Mouse (Mus musculus) midbrain, embryonic 14.5 days (tissue): Measurements from ENCODE around the gene Tns1. TPM values are rescaled to one million over a fixed set of nuclear protein-coding genes. Genes with fewer than 3 reads are reported as not detected.

Experiments used
- ATAC-seq: fragments of 200-750 bp; cut with Nextera tagmentation; 2 replicates; pipeline ENCODE4 v1.8.0; 2017; ENCODE audit warnings: moderate number of reproducible peaks, moderate library complexity; ENCODE audit not compliant: low FRiP score, low TSS enrichment
- DNase-seq: peaks from one replicate; pipeline ENCODE4 v3.0.0-alpha.2; 2015
- H3K27ac ChIP-seq: fragments of 300-500 bp; sonication (generic); replicated peaks from 2 replicates; pipeline ENCODE4 v1.5.1; 2014; ENCODE audit warnings: mild to moderate bottlenecking, low read depth, low read length, moderate library complexity
- H3K27me3 ChIP-seq: fragments of 300-500 bp; sonication (generic); 2 replicates; pipeline ENCODE4 v1.6.1; 2014; ENCODE audit warnings: low read length, control low read depth, mixed read lengths; ENCODE audit not compliant: control insufficient read depth, insufficient read depth
- H3K36me3 ChIP-seq: fragments of 300-500 bp; sonication (generic); 2 replicates; pipeline ENCODE4 v1.6.1; 2014; ENCODE audit warnings: low read length, control low read depth; ENCODE audit not compliant: control insufficient read depth, insufficient read depth
- H3K4me1 ChIP-seq: fragments of 300-500 bp; sonication (generic); 2 replicates; pipeline ENCODE4 v1.6.1; 2014; ENCODE audit warnings: mild to moderate bottlenecking, antibody characterized with exemption, low read length, control low read depth; ENCODE audit not compliant: control insufficient read depth, insufficient read depth
- H3K4me2 ChIP-seq: fragments of 300-500 bp; sonication (generic); 2 replicates; pipeline ENCODE4 v1.6.1; 2014; ENCODE audit warnings: mild to moderate bottlenecking, low read length, moderate library complexity
- H3K4me3 ChIP-seq: fragments of 300-500 bp; sonication (generic); replicated peaks from 2 replicates; pipeline ENCODE4 v1.5.1; 2014; ENCODE audit warnings: low read depth, low read length
- H3K9ac ChIP-seq: fragments of 300-500 bp; sonication (generic); replicated peaks from 2 replicates; pipeline ENCODE4 v1.6.1; 2014; ENCODE audit warnings: mild to moderate bottlenecking, low read length, moderate library complexity
- H3K9me3 ChIP-seq: fragments of 300-500 bp; sonication (generic); 2 replicates; pipeline ENCODE4 v1.6.1; 2016; ENCODE audit warnings: low read length, control low read depth, mixed read lengths; ENCODE audit not compliant: control insufficient read depth
- WGBS: fragments of 180-500 bp; shearing (Covaris S2); extraction: QIAGEN DNeasy Blood & Tissue Kit; methylation state at CpG from one replicate; pipeline ENCODE4 v1.1.7; 2014; 5-methylcytosine and 5-hydroxymethylcytosine counted together
- polyA plus RNA-seq: library from polyadenylated mRNA; unstranded; fragments of >200 nt; fragmentation: Nextera tagmentation; extraction: Ambion mirVana; gene quantifications from 2 replicates; pipeline ENCODE4 v1.2.1, GENCODE M21; 2014

Tns1 gene
- polyA plus RNA-seq, 1 experiment from 2014 or later: 11.0 TPM

DNA sequence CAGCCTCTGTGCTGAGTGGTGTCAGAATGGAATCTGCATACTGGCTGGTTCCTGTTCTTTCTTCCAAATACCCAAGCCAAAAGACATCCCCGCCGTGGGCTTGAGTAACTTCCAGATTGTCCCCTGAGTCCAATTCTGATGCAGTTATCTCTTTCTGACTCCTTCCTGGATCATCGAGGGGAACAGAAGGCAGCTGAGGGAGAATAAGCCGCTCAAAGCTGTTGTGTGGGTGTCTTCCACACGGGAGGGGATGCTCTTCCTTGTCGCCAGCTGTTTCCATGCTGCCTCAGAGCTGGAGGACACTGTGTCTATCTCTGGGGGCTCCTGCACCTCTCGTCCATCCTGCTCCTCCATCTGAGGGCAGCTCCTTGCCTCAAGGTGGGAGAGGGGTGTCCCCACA lies 133.0 kb downstream of the Tns1 start:
- Histone ChIP-seq H3K4me1 (no peaks in the 10 kb centered on the region), H3K27ac (no peak overlapping the region), H3K4me3 (no peak overlapping the region), H3K36me3 (no peaks in the 10 kb centered on the region), H3K9me3 (no peaks in the 10 kb centered on the region), H3K4me2 (no peak overlapping the region), H3K27me3 (no peaks in the 10 kb centered on the region), H3K9ac (no peak overlapping the region)
- DNase-seq: no peak
- no peak for ATAC-seq
- WGBS: 75% methylated on average over 7 of the region's 7 CpGs

- ATAC-seq (no peak), DNase-seq (no peak)
- H3K9ac ChIP-seq: no peak overlapping the region
- H3K4me2 ChIP-seq: no peak overlapping the region
- no peak overlapping the region for H3K4me3 ChIP-seq
- H3K27ac ChIP-seq: no peak overlapping the region
- no peaks in the 10 kb centered on the region for H3K4me1 ChIP-seq
- WGBS: 90% methylated on average over 3 of the region's 3 CpGs
- no peaks in the 10 kb centered on the region for H3K9me3 ChIP-seq
- no peaks in the 10 kb centered on the region for H3K27me3 ChIP-seq
- no peaks in the 10 kb centered on the region for H3K36me3 ChIP-seq
These were observed 134.2 kb downstream of the Tns1 start for GRCm38 (mm10) chr1:73990024-73990423.

GRCm38 (mm10) chr1:73987705-73988201 lies 136.5 kb downstream of the Tns1 start:
- Histone ChIP-seq H3K9me3 (no peaks in the 10 kb centered on the region), H3K9ac (no peak overlapping the region), H3K4me2 (no peak overlapping the region), H3K27me3 (no peaks in the 10 kb centered on the region), H3K4me1 (no peaks in the 10 kb centered on the region), H3K4me3 (no peak overlapping the region), H3K36me3 (no peaks in the 10 kb centered on the region), H3K27ac (no peak overlapping the region)
- no peak for DNase-seq
- WGBS: 73% methylated on average over 8 of the region's 9 CpGs
- no peak for ATAC-seq

GRCm38 (mm10) chr1:73986268-73987045 lies 137.8 kb downstream of the Tns1 start:
- Histone ChIP-seq H3K9ac (no peak overlapping the region), H3K27ac (no peak overlapping the region), H3K9me3 (no peaks in the 10 kb centered on the region), H3K36me3 (no peaks in the 10 kb centered on the region), H3K4me1 (no peaks in the 10 kb centered on the region), H3K4me3 (no peak overlapping the region), H3K27me3 (no peaks in the 10 kb centered on the region), H3K4me2 (no peak overlapping the region)
- peak; percentile 87 for DNase-seq
- WGBS: 45% methylated on average over 6 of the region's 6 CpGs
- ATAC-seq: no peak

GRCm38 (mm10) chr1:73985611-73986010 lies 138.6 kb downstream of the Tns1 start:
- WGBS: 87% methylated on average over 4 of the region's 4 CpGs
- Histone ChIP-seq H3K9me3 (no peaks in the 10 kb centered on the region), H3K9ac (no peak overlapping the region), H3K27ac (no peak overlapping the region), H3K36me3 (no peaks in the 10 kb centered on the region), H3K4me2 (no peak overlapping the region), H3K4me3 (no peak overlapping the region), H3K4me1 (no peaks in the 10 kb centered on the region), H3K27me3 (no peaks in the 10 kb centered on the region)
- ATAC-seq: no peak
- DNase-seq: no peak

GRCm38 (mm10) chr1:73979214-73979613 lies 145.0 kb downstream of the Tns1 start:
- ATAC-seq: no peak; the same call in 1 of the 2 replicates
- no peaks in the 10 kb centered on the region for H3K9me3 ChIP-seq
- peak; percentile 56 for DNase-seq

GRCm38 (mm10) chr1:73978576-73978975 lies 145.7 kb downstream of the Tns1 start:
- DNase-seq (no peak), ATAC-seq (no peak)
- 93% methylated on average over 1 of the region's 1 CpGs for WGBS
- H3K4me1 ChIP-seq: no peaks in the 10 kb centered on the region
- no peaks in the 10 kb centered on the region for H3K9me3 ChIP-seq
- H3K27ac ChIP-seq: no peak overlapping the region
- H3K27me3 ChIP-seq: no peaks in the 10 kb centered on the region
- H3K4me2 ChIP-seq: no peak overlapping the region
- no peaks in the 10 kb centered on the region for H3K36me3 ChIP-seq
- H3K4me3 ChIP-seq: no peak overlapping the region
- H3K9ac ChIP-seq: no peak overlapping the region

More at GRCm38 (mm10) chr1:73979214-73979613, 145.0 kb downstream of the Tns1 start:
- Histone ChIP-seq H3K4me3 (no peak overlapping the region), H3K4me2 (no peak overlapping the region), H3K4me1 (no peaks in the 10 kb centered on the region), H3K27me3 (no peaks in the 10 kb centered on the region), H3K36me3 (no peaks in the 10 kb centered on the region), H3K9ac (no peak overlapping the region), H3K27ac (no peak overlapping the region)
- WGBS: 52% methylated on average over 3 of the region's 3 CpGs

GRCm38 (mm10) chr1:73973992-73974391 lies 150.3 kb downstream of the Tns1 start:
- ATAC-seq: no peak
- Histone ChIP-seq H3K9me3 (0 out of 2 replicates have a peak, but pooled peaks cover 2% of the 10 kb centered on the region), H3K9ac (no peak overlapping the region), H3K27me3 (no peaks in the 10 kb centered on the region), H3K4me3 (no peak overlapping the region), H3K27ac (no peak overlapping the region), H3K4me1 (peaks cover 5% of the 10 kb centered on the region; the same call in 1 of the 2 replicates), H3K4me2 (no peak overlapping the region), H3K36me3 (no peaks in the 10 kb centered on the region)
- WGBS: 74% methylated on average over 9 of the region's 9 CpGs
- no peak for DNase-seq

DNA sequence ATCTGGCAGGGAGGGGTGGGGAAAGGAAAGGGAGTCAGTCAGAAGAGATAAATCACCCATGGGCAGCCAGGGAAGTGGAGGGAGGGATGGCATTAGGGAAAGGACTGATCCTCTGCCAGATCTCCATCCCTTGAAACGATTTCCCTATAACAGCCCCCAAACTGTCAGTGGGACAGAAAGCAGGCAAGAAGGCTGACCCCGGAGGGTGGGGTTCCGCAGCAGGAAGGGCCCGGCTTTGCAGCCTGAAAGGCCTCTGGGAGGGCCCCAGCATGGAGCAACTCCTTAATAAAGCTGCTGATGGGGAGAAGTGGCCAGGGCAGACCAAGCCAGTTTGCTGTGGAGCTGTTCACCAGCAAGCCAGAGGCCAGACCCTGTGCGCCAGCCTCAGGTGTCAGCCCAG lies 151.5 kb downstream of the Tns1 start:
- H3K9me3 ChIP-seq: 0 out of 2 replicates have a peak, but pooled peaks cover 2% of the 10 kb centered on the region
- no peak overlapping the region for H3K4me2 ChIP-seq
- H3K4me3 ChIP-seq: no peak overlapping the region
- WGBS: 56% methylated on average over 5 of the region's 5 CpGs
- no peak overlapping the region for H3K9ac ChIP-seq
- H3K36me3 ChIP-seq: no peaks in the 10 kb centered on the region
- peaks cover 15% of the 10 kb centered on the region; the same call in 1 of the 2 replicates for H3K4me1 ChIP-seq
- no peaks in the 10 kb centered on the region for H3K27me3 ChIP-seq
- no peak overlapping the region for H3K27ac ChIP-seq
- DNase-seq (no peak), ATAC-seq (no peak)
